Mouse (Mus musculus) telencephalon, adult 2 months (tissue): ENCODE results near the gene Smyd3.
A peak's percentile ranks its signal among the peaks of the same experiment; 100 is the strongest.

ENCODE experiments used
- DNase-seq: peaks from one replicate; pipeline ENCODE4 v3.0.0-alpha.2; 2011; ENCODE audit warnings: low read depth, low spot score

Smyd3 gene

GRCm38 (mm10) chr1:179385691-179386090, 132.2 kb downstream of the Smyd3 start:
- no peak for DNase-seq

- no peak for DNase-seq
Measured at GRCm38 (mm10) chr1:179384296-179384695, 133.5 kb downstream of the Smyd3 start.

GRCm38 (mm10) chr1:179378102-179378501, 139.7 kb downstream of the Smyd3 start:
- DNase-seq, result no peak

- no peak for DNase-seq
Measured at GRCm38 (mm10) chr1:179374987-179375386, 142.9 kb downstream of the Smyd3 start.

GRCm38 (mm10) chr1:179373911-179374310, 143.9 kb downstream of the Smyd3 start:
- no peak for DNase-seq

GRCm38 (mm10) chr1:179371191-179371590, 146.7 kb downstream of the Smyd3 start:
- DNase-seq, result no peak

- no peak for DNase-seq
Measured at GRCm38 (mm10) chr1:179368426-179369010, 149.3 kb downstream of the Smyd3 start.

- DNase-seq, result no peak
Measured at GRCm38 (mm10) chr1:179361481-179362466, 156.1 kb downstream of the Smyd3 start.

- no peak for DNase-seq
Measured at GRCm38 (mm10) chr1:179357111-179357510, 160.7 kb downstream of the Smyd3 start.

- DNase-seq, result no peak
Measured at GRCm38 (mm10) chr1:179354250-179354649, 163.6 kb downstream of the Smyd3 start.

- DNase-seq, result no peak
Measured at GRCm38 (mm10) chr1:179345318-179345925, 172.4 kb downstream of the Smyd3 start.

- no peak for DNase-seq
Measured at GRCm38 (mm10) chr1:179343426-179343825, 174.4 kb downstream of the Smyd3 start.

- DNase-seq, result no peak
Measured at GRCm38 (mm10) chr1:179341589-179341988, 176.3 kb downstream of the Smyd3 start.

GRCm38 (mm10) chr1:179339066-179339465, 178.8 kb downstream of the Smyd3 start:
- DNase-seq, result no peak

- no peak for DNase-seq
Measured at GRCm38 (mm10) chr1:179337529-179337928, 180.3 kb downstream of the Smyd3 start.

- no peak for DNase-seq
Measured at GRCm38 (mm10) chr1:179326965-179327308, 190.9 kb downstream of the Smyd3 start.

- peak; percentile 50 for DNase-seq
Measured at GRCm38 (mm10) chr1:179326262-179326964, 191.4 kb downstream of the Smyd3 start.

- no peak for DNase-seq
Measured at GRCm38 (mm10) chr1:179324271-179324670, 193.6 kb downstream of the Smyd3 start.

- no peak for DNase-seq
Measured at GRCm38 (mm10) chr1:179313618-179314017, 204.2 kb downstream of the Smyd3 start.

- DNase-seq, result no peak
Measured at GRCm38 (mm10) chr1:179309487-179309886, 208.4 kb downstream of the Smyd3 start.

GRCm38 (mm10) chr1:179302446-179303230, 215.2 kb downstream of the Smyd3 start:
- no peak for DNase-seq
